Mouse (Mus musculus) layer of hippocampus, adult 9-11 months (tissue): ENCODE results near the gene Cela3b.
A peak's percentile ranks its signal among the peaks of the same experiment; 100 is the strongest.
"Not testable (repeated sequence)": the region's sequence is repeated elsewhere in the genome, so short reads cannot be mapped to it uniquely, and the experiment has no call there.

Experiments used
- DNase-seq: peaks from one replicate; pipeline ENCODE4 v3.0.0; 2022

Cela3b gene

DNA sequence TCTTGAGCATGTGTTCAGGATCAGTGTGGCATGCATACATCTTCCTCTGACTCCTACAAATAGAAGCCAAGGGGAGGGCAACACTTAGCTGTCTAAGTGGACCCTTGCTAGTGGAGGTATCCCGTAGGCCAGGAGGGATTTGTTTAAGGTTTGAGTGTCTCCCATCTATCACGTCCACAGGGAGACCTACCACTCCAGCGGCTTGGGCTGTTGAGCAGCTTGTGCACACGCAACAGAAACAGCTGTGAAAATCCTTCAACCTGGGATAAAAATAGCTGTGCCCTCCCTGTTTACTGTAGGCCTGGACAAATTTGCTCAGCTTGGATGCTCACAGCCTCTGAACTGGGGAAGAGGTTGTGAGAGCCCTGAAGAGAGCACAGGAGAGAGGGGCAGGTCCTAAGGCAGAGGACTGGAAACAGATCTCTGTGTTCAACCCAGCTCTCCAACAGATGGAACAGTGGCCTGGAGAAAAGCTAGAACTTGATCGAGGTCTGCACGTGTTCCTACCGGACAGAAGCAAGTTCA, 18.1 kb downstream of the Cela3b start:
- DNase-seq, result not testable (repeated sequence)

DNA sequence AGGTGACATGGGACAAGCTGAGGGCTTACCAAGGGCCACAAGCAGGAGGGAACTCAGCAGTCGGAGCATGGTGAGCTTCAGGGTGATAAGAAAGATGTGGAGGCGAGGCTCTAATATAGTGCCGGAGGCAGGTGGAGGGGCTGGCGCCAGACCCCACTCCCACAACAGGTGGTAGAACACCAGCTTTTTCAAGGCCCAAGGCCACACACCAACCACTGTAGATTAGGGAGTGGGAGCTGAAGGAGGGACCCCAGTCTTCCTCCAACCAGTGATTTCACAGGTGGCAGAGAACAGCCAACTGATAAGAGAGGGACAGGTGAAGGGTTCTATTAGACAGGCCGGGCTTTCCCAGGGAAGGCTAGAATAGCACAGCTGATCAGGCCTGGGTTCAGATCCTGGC, 20.6 kb downstream of the Cela3b start, which contains the start of gene Cela3a:
Gene Cela3a (minus strand): TSS at position 101 of the 400 bp plus-strand sequence.
- no peak for DNase-seq

DNA sequence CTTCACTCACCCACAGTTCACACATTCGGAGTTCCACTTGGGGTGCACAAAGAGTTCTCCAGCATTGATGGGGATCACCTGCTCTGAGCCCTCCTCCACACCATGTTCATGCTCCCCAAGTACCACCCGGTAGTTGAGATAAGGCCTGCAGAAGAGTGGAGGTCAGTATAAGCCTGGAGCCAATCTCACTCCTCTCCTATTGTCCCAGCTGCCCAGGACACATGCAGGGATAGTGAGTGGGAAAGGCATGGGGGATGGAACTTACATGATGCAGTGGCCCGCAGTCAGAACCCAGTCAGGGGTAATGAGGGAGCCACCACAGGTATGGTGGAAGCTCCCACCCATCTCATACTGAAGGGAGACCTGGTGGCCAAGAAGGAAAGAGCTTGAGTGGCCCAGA, 24.8 kb downstream of the Cela3b start:
- DNase-seq, result no peak

DNA sequence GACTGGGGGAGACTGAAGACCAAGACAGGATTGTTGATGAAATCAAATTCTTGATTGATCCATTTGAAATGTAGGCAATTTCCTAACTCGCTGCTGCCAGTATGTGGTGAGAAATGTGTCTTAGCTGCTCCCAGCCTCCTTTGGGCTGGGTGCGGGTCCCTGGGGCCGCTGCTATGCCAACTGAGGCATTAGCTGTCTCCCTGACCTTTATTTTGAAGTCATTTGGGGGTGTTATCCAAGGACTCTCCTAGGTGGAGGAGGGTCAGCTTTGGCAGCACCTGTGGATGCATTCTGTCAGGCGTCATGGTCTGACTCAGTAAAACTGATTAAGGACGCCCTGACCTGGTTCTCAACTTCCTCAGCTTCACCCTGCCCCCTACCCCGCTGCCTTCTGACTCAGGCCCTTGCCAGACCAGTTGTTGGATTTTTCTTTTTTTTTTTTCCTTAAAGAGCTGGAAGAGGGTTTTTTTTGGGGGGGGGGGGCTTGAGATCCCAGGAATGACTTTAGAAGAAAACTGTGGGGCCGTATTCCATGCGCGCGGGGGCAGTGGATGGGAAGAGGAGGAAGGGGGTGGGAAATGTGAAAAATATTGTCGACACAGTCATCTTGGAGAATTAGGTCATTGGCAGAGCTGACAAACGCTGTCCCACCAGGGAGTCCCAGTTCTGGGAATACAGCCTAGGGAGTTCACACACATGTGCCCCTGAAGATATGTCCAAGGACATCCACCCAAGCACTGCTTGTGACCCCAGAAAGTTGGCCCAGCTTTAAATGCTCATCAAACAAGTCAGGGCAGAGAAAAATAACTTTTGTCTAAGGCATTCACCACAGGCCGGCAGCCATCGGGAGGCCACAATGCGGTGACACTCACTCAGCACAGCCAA, 33.5 kb downstream of the Cela3b start:
- no peak for DNase-seq

DNA sequence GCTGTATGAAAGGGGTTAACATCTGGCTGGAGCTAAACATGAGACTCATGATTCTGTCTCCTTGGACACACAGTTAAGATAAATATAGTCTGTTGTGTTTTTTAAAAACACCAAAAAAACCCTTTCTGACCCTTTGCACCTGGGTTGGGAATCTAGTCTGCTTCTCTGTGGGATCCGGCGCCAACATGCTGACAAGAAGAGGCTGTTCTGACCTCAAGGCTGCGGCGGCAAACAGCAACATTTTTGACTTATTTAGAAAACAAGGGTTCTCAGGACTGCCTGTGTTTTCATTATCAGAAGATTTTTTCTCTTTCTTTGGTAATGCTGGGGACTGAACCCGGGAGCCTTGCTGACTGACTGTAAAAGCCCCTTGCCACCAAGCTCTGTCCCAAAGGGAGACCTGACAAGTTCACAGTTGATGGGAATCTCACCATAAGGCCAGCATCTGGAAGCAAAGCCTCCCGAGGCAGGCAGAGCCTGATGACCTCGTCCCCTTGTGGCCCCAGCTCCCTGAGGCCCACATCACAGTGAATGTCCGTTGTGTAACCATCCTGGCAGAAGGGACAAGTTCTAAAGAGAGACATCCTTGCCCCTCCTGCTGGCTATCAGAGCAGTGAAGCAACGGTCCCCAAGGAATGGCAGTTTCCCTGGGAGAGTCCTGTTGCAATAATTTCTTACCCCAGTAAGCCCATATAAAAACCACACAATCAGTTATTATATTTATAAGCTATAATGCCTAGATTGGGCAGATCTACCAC, 36.8 kb downstream of the Cela3b start:
- no peak for DNase-seq

DNA sequence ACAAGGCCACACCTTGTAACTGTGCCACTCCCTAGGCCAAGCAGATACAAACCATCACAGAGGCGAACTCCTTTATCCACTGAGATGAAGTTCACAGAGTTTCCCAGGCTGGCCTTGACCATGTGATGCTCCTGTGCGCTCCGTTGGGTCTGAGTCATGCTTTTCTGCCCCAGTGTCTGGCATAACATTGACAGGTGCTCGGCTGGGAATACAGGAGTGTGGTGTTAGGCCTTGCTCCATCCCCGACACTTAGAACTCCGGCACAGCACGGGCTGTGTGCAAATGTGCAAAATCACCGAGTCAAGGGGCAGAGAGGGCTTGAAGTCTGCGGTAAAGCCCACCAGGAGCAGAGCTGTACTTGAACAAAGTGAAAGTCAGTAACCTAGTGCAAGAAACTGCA, 37.5 kb downstream of the Cela3b start:
- no peak for DNase-seq

DNA sequence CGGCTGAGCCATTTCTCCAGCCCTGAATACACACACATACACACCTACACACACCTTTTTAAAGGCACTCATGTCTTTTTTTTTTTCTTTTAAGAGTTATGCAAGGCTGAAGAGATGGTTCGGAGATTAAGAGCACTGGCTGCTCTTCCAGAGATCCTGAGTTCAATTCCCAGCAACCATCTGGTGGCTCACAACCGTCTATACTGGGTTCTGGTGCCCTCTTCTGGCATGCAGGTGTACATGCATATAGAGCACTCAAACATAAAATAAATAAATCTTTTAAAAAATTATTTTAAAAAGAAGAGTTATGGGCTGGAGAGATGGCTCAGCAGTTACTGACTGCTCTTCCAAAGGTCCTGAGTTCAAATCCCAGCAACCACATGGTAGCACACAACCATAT, 39.1 kb downstream of the Cela3b start:
- no peak for DNase-seq

DNA sequence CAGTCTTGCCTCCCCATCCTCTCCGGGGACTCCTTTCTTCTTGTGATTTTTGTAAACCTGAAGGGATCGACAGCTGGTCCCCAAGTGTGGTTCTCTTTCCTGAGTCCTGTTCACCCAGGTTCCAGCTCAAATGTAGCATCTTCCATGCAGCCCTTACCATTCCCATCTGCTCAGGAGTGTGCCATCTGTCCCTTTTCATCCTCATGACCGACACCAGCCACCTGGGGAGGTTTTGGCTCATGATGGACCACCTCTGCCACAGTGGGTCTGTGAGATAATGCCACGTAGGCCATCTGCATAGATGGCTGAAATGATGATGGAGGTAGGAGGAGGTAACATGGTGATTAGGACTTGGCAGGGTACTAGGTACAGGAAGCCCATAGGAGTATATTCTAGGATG, 40.1 kb downstream of the Cela3b start:
- DNase-seq, result no peak

DNA sequence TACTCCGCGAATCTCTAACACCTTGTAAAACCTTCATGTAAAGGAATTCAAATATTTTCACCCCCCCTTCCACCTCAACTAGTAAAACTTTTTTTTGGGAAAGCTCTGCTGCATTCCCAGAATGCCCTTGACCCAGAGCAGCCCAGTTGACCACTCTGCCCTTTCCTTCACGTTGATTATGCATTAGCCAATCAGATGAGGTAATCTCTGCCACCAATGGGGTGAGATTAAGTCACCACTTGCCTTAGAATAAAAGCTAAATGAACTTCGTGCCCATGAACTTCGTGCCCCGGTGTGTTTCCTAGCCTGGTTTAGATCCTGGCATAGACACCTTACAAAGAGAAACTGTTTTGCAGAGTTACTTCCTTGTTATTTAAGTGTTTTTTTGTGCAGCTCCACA, 41.4 kb downstream of the Cela3b start:
- DNase-seq, result no peak

DNA sequence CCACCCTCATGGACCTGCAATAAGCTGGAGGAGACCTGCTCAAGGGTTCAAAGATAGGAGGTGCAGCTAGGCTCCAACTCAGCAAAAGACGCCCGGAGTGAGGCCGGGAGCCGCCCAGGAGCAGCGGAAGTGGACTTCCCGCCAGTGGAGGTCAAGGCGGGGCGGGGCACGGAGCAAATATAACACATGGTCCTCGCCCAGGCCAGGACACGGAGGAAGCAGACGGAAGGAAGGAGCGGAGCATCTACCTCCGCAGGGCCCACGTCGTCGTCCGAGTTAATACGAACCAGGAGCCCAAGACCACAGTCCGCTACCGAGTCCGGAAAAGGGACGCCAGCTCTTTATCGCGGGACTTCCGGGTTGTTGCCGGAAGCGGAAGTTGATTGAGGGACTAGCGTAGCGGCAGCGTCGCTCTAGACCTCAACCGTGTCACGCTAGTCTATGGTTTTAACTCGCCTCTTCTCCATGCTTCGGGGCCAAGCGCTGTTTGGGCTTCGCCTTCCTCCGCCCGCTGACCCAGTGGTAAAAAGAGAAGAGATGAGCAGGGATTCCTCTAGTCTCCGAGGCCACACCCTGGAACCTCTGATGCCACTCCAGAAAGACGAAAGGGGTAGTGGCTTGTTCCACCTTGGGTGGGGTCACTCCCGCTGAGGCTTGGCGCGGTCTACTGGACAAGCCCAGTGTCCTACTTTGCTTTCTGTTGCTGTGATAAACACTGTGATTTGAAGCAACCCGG, 42.1 kb downstream of the Cela3b start:
- DNase-seq, result peak; percentile 86

DNA sequence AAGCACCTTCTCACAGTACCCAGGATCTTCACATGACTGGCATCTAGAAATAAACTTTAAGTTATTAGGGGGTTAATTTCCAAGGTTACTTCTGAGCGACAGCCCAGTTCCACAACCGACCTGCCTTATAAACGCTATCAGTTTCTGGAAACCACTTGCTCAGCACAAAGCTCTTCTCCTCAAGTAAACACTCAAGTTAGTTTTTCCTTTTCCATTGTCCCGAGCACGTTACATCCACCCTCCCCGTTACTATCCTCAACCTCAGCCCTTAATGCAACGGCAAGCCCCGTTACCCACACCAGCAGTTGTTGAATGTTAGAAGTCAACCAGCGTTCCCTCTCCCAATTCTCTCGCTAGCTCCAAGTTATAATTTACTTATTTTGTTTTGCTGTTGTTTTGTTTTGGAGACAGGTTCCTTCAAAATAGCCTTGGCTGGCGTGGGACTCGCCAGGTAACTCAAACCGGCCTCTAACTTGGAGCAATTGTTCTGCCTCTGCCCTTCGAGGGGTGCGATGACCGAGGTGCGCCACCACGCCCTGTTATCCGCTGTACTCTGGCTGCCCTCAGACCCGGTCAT, 42.8 kb downstream of the Cela3b start:
- no peak for DNase-seq

DNA sequence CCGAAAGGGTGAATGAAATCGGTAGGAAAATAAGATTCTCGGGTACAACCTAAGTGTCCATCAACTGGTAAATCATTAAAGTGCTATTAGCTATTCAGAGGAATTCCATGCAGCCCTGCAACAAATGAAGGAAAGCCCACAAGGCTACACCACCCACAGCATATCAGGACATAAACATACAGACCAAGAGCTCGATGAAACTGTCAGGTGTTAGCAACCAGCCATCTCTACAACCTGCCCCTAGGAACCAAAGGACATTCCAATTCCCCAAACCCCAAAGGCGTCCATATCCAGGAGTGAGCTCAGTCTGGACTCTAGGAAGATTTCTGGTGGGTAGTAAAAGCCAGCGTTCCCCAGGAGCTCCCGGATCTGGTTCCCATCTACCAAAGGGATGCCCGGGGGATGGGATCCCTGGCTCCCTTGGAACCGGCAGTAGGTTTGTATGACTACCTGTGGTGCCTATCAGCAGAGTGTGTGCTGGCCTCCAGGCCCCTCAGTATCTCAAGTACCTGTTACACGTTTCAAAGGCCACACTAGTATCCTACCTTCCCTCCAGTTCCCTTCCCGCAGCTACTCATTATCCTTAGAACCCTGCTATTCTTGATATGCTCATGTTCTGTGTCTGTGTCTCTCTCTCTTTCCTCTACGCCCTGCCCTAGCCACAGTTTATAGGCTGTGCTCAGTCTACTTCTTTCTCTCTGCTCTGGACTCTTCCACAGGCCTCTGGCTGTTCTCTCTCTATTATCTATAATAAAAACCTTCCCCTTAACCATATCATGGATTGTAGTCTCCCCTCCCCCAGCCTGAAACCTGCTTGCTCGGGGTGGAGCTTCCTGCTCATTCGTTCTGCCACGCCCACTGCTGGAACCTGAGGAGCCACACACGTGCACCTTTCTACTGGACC, 49.4 kb downstream of the Cela3b start:
- DNase-seq, result no peak

DNA sequence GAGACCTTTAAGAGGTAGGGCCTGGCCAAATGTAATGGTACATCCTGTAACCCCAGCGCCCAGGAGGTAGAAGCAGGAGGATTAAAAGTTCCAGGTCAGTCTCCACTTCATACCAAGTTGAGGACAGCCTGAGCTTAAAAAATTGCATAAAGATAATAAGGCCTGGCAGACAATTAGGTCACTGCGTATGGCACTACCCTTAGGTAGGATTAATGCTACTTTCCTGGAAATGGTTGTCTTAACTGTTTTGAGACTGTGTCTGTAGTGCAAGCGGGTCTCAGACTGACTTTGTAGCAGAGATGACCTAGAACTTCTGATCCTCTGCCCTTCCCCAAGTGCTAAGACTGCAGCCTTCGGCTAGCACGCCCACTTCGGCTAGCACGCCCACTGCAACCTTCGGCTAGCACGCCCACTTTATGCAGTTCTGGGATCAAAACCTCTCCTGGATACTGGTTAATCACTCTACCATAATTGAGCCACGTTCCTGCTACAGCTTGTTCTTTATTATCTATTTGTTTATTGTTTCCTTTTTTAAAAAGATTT, 50.6 kb downstream of the Cela3b start:
- DNase-seq, result no peak

DNA sequence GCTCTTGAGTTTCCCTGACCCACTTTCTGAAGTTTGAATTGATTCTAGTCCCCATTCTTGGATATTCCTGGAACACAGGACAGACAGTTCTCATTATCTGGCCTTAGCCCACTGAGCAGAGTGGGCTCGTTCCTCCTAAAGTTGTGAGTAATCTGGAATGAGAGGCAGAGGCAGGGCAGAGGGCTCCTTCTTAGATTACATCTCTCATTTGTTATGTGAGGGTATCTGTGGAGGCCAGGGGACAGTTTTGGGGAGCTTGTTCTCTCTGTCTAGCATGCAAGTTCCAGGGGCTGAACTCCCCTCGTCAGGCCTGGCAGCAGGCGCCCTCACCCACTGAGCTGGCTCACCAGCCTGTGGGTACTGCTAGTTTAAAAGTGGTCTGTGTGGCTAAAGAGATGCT, 51.3 kb downstream of the Cela3b start:
- DNase-seq, result no peak

DNA sequence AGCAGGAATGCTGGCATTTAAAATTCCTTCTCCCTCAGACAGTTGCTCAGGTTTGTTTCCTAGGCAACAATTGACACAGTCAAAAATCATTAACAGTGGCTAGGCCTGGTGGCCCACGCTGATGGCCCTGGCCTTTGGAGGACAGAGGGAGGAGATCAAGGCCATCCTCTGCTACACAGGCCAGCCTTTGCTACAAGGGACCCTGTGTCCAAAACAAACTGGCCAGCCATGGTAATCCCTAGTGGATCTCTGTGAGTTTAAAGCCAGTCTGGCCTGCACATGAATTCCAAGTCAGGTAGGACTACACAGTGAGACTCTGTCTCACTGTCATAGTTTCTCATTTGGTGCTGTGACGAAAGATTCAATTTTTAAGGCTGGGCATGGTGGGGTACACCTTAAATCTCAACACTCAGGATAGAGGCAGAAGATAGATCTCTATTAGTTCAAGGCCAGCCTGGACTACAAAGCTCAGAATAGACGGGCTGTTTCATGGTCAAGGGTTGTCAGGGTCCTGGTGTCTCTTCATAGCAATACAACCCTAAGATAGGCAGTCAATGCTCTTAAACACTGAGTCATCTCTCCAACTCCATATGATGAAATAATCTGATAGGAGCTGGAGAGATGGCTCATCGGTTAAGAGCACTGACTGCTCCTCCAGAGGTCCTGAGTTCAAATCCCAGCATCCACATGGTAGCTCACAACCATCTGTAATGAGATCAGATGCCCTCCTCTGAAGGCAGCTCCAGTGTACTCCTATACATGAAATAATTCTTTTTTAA, 52.6 kb downstream of the Cela3b start:
- no peak for DNase-seq

DNA sequence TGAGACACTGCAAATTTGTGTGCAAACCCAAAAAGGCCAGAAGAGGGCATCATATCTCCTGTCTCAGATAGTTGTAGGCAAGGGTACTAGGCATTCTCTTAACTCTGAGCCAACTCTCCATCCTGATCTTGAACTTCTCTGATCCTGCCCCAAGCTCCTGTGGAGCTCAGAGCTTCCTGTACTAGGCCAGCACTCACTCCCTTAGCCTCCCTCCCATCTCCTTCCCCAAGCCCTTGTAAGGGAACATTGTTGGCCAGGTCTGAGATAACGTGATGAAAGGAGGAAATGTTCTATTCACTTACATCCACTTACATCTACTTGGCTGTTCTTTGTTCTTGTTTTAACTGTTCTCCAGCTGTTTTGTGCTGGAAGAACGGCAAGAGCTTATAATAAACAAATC, 53.6 kb downstream of the Cela3b start:
- no peak for DNase-seq

DNA sequence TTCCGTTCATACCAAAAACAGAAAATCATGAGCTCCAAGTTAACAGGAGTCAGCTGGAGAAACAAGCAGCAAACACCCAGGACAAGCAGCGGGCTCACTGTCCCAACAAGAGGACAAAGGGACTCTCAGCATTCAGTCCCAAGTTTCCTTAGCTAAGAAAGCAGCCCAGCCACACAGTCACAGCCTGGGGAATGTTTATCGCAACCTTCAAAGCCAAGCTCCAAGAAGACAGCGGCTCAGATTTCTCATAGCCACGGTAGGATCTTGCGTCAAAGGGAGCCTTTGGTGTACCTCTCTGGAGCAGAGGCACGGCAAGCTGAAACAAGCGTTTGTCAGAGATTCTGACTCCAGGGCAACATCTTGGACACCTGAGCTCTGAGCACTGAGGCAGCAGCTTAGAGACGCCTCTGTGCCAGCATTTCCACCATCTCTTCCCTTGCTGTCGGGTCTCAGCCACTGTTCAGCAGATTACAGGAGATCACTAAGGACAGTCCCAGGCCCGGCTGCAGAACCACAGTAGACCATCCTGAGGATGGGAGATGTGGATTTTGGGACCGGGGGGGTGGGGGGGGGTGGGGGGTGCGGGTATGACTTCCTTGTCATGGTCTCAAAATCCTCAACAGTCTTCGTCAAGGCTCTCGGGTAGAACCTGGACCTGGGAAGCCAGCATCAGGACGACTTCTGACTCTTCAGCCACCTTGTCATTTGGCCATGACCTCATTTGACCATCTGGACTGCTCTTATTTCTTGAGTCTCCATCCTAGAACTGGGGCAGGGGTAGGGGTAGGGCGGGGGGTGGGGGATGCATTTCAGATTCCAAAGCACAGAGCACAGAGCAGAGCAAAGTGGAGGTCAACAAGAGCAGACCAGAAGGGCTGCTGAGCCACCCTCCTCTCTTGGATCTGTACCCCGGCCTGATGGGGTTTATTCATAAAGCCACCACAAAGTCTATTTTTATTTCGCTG, 54.7 kb downstream of the Cela3b start:
- DNase-seq, result no peak

DNA sequence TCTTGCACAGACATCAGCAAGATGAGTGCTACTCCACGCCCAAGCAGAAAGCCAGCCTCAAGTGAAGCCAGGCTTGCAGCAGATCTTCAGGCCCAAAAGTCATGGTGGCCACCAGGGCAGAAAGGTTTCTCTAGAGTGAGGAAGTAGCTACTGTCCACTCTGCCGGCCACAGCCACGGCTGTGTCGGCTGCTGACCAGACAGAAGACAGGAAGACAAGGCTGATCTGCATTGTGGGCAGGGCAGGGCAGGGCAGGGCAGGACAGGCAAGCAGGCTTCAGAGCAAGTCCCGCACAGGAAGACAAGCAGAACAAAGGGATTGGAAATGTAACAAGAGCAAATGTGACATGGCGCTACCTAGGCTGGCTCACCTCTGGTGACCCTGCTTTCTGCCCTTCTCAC, 56.6 kb downstream of the Cela3b start:
- DNase-seq, result peak; percentile 75
